Mouse (Mus musculus) left cerebral cortex, adult 2 months (tissue): ENCODE measurements around the gene Glo1. TPM values are rescaled to one million over a fixed set of nuclear protein-coding genes. Genes with fewer than 3 reads are reported as not detected.
A peak's percentile ranks its signal among the peaks of the same experiment; 100 is the strongest.

Experiments
- DNase-seq, 2 experiments: peaks; one replicate each; pipeline ENCODE4 v3.0.0; 2021 to 2022; ENCODE audit warnings: low spot score in 2 of 2, mixed read lengths in 1 of 2; ENCODE audit errors: extremely low spot score in 1 of 2
- H3K27ac ChIP-seq: fragments of 200-600 bp; 2 replicates; pipeline ENCODE4 v1.8.1; 2022
- H3K4me3 ChIP-seq: fragments of 200-600 bp; 2 replicates; pipeline ENCODE4 v1.8.1; 2022
- CTCF ChIP-seq: fragments of 200-600 bp; IDR thresholded peaks from 2 replicates; pipeline ENCODE4 v1.8.1; 2022; ENCODE audit warnings: antibody characterized with exemption, mild to moderate bottlenecking, moderate library complexity
- intact Hi-C: fragments of 180-260 bp; cut with DNase I; formaldehyde crosslinking; loops from one replicate; pipeline ENCODE4 v1.15.1; 2025
- total RNA-seq, 2 experiments: library from RNA; stranded (reverse); gene quantifications; 2 replicates each; pipeline ENCODE4 v1.2.3; 2021

The Glo1 gene
- total RNA-seq, 2 experiments from 2014 or later = 137 to 143 TPM

- no peak for TF ChIP-seq CTCF
- intact Hi-C loops = loop anchor here (2.0 to 10.0 kb wide), 2 partner anchors 51 to 571 kb away; partner anchors contain the start of gene Zfand3
- Histone ChIP-seq H3K27ac (peak overlapping the region; percentile 100), H3K4me3 (peak overlapping the region; percentile 91)
- DNase-seq = peak; percentile 62 to 63
Observed at GRCm38 (mm10) chr17:30575121-30575904, 51.4 kb downstream of the Glo1 start.

- intact Hi-C loops = loop anchor here (2.0 to 10.0 kb wide), 2 partner anchors 50 to 570 kb away; partner anchors contain the start of gene Zfand3
- DNase-seq = no peak
- Histone ChIP-seq H3K4me3 (peak overlapping the region; percentile 91), H3K27ac (no peak overlapping the region)
- TF ChIP-seq CTCF = no peak
Observed at GRCm38 (mm10) chr17:30574783-30575075, 51.9 kb downstream of the Glo1 start.

- no peak for DNase-seq
- H3K4me3 ChIP-seq = peak overlapping the region; percentile 91
- intact Hi-C loops = loop anchor here (2.0 to 10.0 kb wide), 2 partner anchors 49 to 569 kb away; partner anchors contain the start of gene Zfand3
- H3K27ac ChIP-seq = no peak overlapping the region
- TF ChIP-seq CTCF = no peak
Observed at GRCm38 (mm10) chr17:30573990-30574782, 52.5 kb downstream of the Glo1 start.

GRCm38 (mm10) chr17:30570971-30571370 lies 55.7 kb downstream of the Glo1 start:
- H3K4me3 ChIP-seq = no peak overlapping the region
- no peak for TF ChIP-seq CTCF
- peak overlapping the region; percentile 0; the same call in 1 of the 2 replicates for H3K27ac ChIP-seq
- DNase-seq = no peak
- intact Hi-C loops = loop anchor here (10.0 kb wide), 1 partner anchor 566 kb away; the partner anchor contains the start of gene Zfand3

GRCm38 (mm10) chr17:30570173-30570572 lies 56.5 kb downstream of the Glo1 start:
- intact Hi-C loops = loop anchor here (10.0 kb wide), 1 partner anchor 565 kb away; the partner anchor contains the start of gene Zfand3
- DNase-seq = no peak
- H3K4me3 ChIP-seq = no peak overlapping the region
- H3K27ac ChIP-seq = no peak overlapping the region
- TF ChIP-seq CTCF = no peak

- Histone ChIP-seq H3K27ac (no peak overlapping the region), H3K4me3 (no peak overlapping the region)
- intact Hi-C loops = no loop called here
- TF ChIP-seq CTCF = no peak
- no peak for DNase-seq
Observed at GRCm38 (mm10) chr17:30568473-30568872, 58.2 kb downstream of the Glo1 start.

- Histone ChIP-seq H3K27ac (no peak overlapping the region), H3K4me3 (no peak overlapping the region)
- no peak for TF ChIP-seq CTCF
- no peak for DNase-seq
- intact Hi-C loops = no loop called here
Observed at GRCm38 (mm10) chr17:30564971-30565370, 61.7 kb downstream of the Glo1 start.

- no peak for TF ChIP-seq CTCF
- DNase-seq = no peak
- no peak overlapping the region for H3K4me3 ChIP-seq
- intact Hi-C loops = no loop called here
- H3K27ac ChIP-seq = no peak overlapping the region
Observed at GRCm38 (mm10) chr17:30564407-30564806, 62.3 kb downstream of the Glo1 start.

- no peak for DNase-seq
- no peak overlapping the region for H3K4me3 ChIP-seq
- intact Hi-C loops = no loop called here
Observed at GRCm38 (mm10) chr17:30563484-30564075, 63.1 kb downstream of the Glo1 start.

GRCm38 (mm10) chr17:30562770-30563169 lies 63.9 kb downstream of the Glo1 start:
- Histone ChIP-seq H3K4me3 (no peak overlapping the region), H3K27ac (no peak overlapping the region)
- intact Hi-C loops = no loop called here
- DNase-seq = no peak
- no peak for TF ChIP-seq CTCF

More at GRCm38 (mm10) chr17:30563484-30564075, 63.1 kb downstream of the Glo1 start:
- no peak for TF ChIP-seq CTCF
- H3K27ac ChIP-seq = no peak overlapping the region

GRCm38 (mm10) chr17:30559536-30559935 lies 67.1 kb downstream of the Glo1 start:
- Histone ChIP-seq H3K27ac (no peak overlapping the region), H3K4me3 (no peak overlapping the region)
- intact Hi-C loops = no loop called here
- TF ChIP-seq CTCF = peak; percentile 72
- peak; percentile 52 to 63 for DNase-seq

- no peak for TF ChIP-seq CTCF
- Histone ChIP-seq H3K27ac (no peak overlapping the region), H3K4me3 (no peak overlapping the region)
- DNase-seq = no peak
- intact Hi-C loops = no loop called here
Observed at GRCm38 (mm10) chr17:30558623-30559022, 68.0 kb downstream of the Glo1 start.
